Mouse (Mus musculus): Measurements from ENCODE around the gene Tomm34.

GRCm38 (mm10) chr2:164103501-164103900, 32.5 kb upstream of the Tomm34 start:
- TF ChIP-seq EP300 (IDR thresholded peaks at IDR 0.05; ENCODE audit: insufficient read depth, low read depth, low read length) (peak; percentile 66; the same call in 1 of the 2 replicates), CTCF (IDR thresholded peaks at IDR 0.05) (no peak; the same call in none of the 2 replicates), POLR2A (IDR thresholded peaks at IDR 0.05; ENCODE audit: insufficient read depth, low read depth, low read length) (no peak)

All from heart, adult 2 months (tissue).